Mouse (Mus musculus) MEL (cell line): ENCODE data around the gene Baiap2l1.

Source experiments
- CTCF ChIP-seq, 3 experiments: IDR thresholded peaks in 2 of 3; conservative IDR thresholded peaks in 1 of 3; 2 replicates each; pipeline ENCODE4 v1.5.1; 2011 to 2012; ENCODE audit warnings: low read length in 3 of 3, low read depth in 2 of 3, mild to moderate bottlenecking in 2 of 3, improper control_type of control experiment in 1 of 3, inconsistent platforms in 1 of 3, mixed read lengths in 1 of 3, moderate library complexity in 1 of 3; ENCODE audit not compliant: control insufficient read depth in 1 of 3, insufficient read depth in 1 of 3, poor library complexity in 1 of 3, severe bottlenecking in 1 of 3
- EP300 ChIP-seq, 2 experiments: IDR thresholded peaks; 2 replicates each; pipeline ENCODE4 v1.6.1; 2011; ENCODE audit warnings: improper control_type of control experiment in 2 of 2, low read length in 2 of 2, low read depth in 1 of 2, mild to moderate bottlenecking in 1 of 2
- MYB ChIP-seq: IDR thresholded peaks from 2 replicates; pipeline ENCODE4 v1.6.1; 2011; ENCODE audit warnings: mild to moderate bottlenecking, low read depth, low read length, improper control_type of control experiment
- POLR2A ChIP-seq, 2 experiments: IDR thresholded peaks; 2 replicates each; pipeline ENCODE4 v1.6.1; 2011 to 2012; ENCODE audit warnings: low read length in 2 of 2, mild to moderate bottlenecking in 2 of 2, control low read depth in 1 of 2, improper control_type of control experiment in 1 of 2, low read depth in 1 of 2, moderate library complexity in 1 of 2; ENCODE audit not compliant: control insufficient read depth in 1 of 2, insufficient read depth in 1 of 2, poor library complexity in 1 of 2
- POLR2AphosphoS2 ChIP-seq: IDR thresholded peaks from 2 replicates; pipeline ENCODE4 v1.6.1; 2011; ENCODE audit warnings: low read length, improper control_type of control experiment
- TCF12 ChIP-seq: IDR thresholded peaks from 2 replicates; pipeline ENCODE4 v1.6.1; 2014; ENCODE audit warnings: low read depth, mild to moderate bottlenecking, inconsistent platforms, low read length, improper control_type of control experiment, moderate library complexity
- ZC3H11A ChIP-seq: IDR thresholded peaks from 2 replicates; pipeline ENCODE4 v1.6.1; 2012; ENCODE audit warnings: low read depth, mild to moderate bottlenecking, inconsistent platforms, low read length, improper control_type of control experiment

DNA sequence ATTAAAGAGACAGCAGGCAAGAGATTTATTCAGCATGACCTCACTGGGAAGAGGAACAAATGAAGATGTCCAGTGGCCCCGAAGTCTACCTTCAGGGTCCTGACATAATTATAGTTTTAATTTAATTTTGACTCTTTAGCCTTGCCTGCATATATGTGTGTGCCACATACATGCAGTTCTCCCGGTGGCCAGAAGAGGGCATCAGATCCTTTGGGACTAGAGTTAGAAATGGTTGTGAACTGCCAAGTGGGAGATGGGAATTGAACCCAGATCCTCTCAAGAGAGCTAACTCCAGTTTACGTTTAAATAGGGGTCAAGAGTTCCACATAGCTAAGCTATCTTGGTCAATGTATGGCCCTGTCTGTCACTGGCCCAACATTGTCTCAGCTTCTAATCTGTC is 108.0 kb downstream of the Baiap2l1 start:
- TF ChIP-seq CTCF (IDR thresholded peaks at IDR 0.05 in 2 of 3, conservative IDR thresholded peaks at IDR 0.05 in 1 of 3; ENCODE audit: control insufficient read depth in 1 of 3, insufficient read depth in 1 of 3, low read depth in 2 of 3, low read length in 3 of 3, poor library complexity in 1 of 3, severe bottlenecking in 1 of 3) (peak; percentile 59 to 66 (median 59)), EP300 (IDR thresholded peaks at IDR 0.05; ENCODE audit: low read depth in 1 of 2, low read length in 2 of 2) (no peak), ZC3H11A (0 out of 2 replicates have a peak, but pooled peaks have one; percentile 6), POLR2A (IDR thresholded peaks at IDR 0.05; ENCODE audit: control insufficient read depth in 1 of 2, insufficient read depth in 1 of 2, low read depth in 1 of 2, low read length in 2 of 2, poor library complexity in 1 of 2) (no peak), MYB (no peak), POLR2AphosphoS2 (no peak), TCF12 (no peak)
